Mouse (Mus musculus) cerebellum, postnatal 14 days (tissue): ENCODE measurements around the gene Smim24.

Experiments
- DNase-seq, 2 experiments: peaks; one replicate each; pipeline ENCODE4 v3.0.0; 2021; ENCODE audit warnings: mixed read lengths in 2 of 2

Smim24 gene

GRCm38 (mm10) chr10:81392781-81393185, at the start of gene Smim24:
Smim24 (plus strand) TSS chr10:81393051.
- DNase-seq, result no peak

- peak in 1 of 2 experiments; percentile 48 for DNase-seq
Measured at GRCm38 (mm10) chr10:81344421-81345161, 48.3 kb upstream of the Smim24 start.

- DNase-seq, result no peak
Measured at GRCm38 (mm10) chr10:81345162-81345534, 47.7 kb upstream of the Smim24 start.

GRCm38 (mm10) chr10:81346453-81347067, 46.3 kb upstream of the Smim24 start:
- no peak for DNase-seq

- DNase-seq, result no peak
Measured at GRCm38 (mm10) chr10:81349146-81349545, 43.7 kb upstream of the Smim24 start.

- DNase-seq, result no peak
Measured at GRCm38 (mm10) chr10:81349961-81350350, 42.9 kb upstream of the Smim24 start.

GRCm38 (mm10) chr10:81350351-81351063, 42.3 kb upstream of the Smim24 start, which contains the start of gene Hmg20b:
Hmg20b (minus strand) TSS chr10:81350480.
- peak; percentile 100 for DNase-seq

GRCm38 (mm10) chr10:81351678-81352291, 41.1 kb upstream of the Smim24 start:
- DNase-seq, result no peak

- no peak for DNase-seq
Measured at GRCm38 (mm10) chr10:81354738-81355477, 37.9 kb upstream of the Smim24 start.

- no peak for DNase-seq
Measured at GRCm38 (mm10) chr10:81355533-81355932, 37.3 kb upstream of the Smim24 start.

GRCm38 (mm10) chr10:81356352-81356990, 36.4 kb upstream of the Smim24 start:
- DNase-seq, result no peak

- DNase-seq, result peak; percentile 97
Measured at GRCm38 (mm10) chr10:81356991-81357844, 35.6 kb upstream of the Smim24 start, which contains the start of gene Mfsd12. Mfsd12 (plus strand) TSS chr10:81357491.

- no peak for DNase-seq
Measured at GRCm38 (mm10) chr10:81358209-81358608, 34.6 kb upstream of the Smim24 start.

- no peak for DNase-seq
Measured at GRCm38 (mm10) chr10:81358841-81359240, 34.0 kb upstream of the Smim24 start.

GRCm38 (mm10) chr10:81360721-81361120, 32.1 kb upstream of the Smim24 start:
- no peak for DNase-seq

GRCm38 (mm10) chr10:81362336-81362949, 30.4 kb upstream of the Smim24 start:
- no peak for DNase-seq

GRCm38 (mm10) chr10:81363436-81364346, 29.2 kb upstream of the Smim24 start:
- no peak for DNase-seq

GRCm38 (mm10) chr10:81364666-81365065, 28.2 kb upstream of the Smim24 start:
- DNase-seq, result no peak

GRCm38 (mm10) chr10:81365073-81365472, 27.8 kb upstream of the Smim24 start:
- DNase-seq, result no peak
